Mouse (Mus musculus) intestine, embryonic 15.5 days (tissue): ENCODE results near the gene Birc5. TPM values are rescaled to one million over a fixed set of nuclear protein-coding genes. Genes with fewer than 3 reads are reported as not detected.
"Not testable (repeated sequence)": the region's sequence is repeated elsewhere in the genome, so short reads cannot be mapped to it uniquely, and the experiment has no call there.

Experiments
- ATAC-seq: fragments of 200-750 bp; cut with Nextera tagmentation; 2 replicates; pipeline ENCODE4 v1.8.0; 2017; ENCODE audit warnings: moderate TSS enrichment, moderate library complexity
- H3K27ac ChIP-seq: fragments of 300-500 bp; sonication (generic); 2 replicates; pipeline ENCODE4 v1.5.1; 2015; ENCODE audit warnings: mild to moderate bottlenecking, inconsistent platforms
- H3K27me3 ChIP-seq: fragments of 300-500 bp; sonication (generic); replicated peaks from 2 replicates; pipeline ENCODE4 v1.6.1; 2015; ENCODE audit warnings: inconsistent platforms
- H3K36me3 ChIP-seq: fragments of 300-500 bp; sonication (generic); 2 replicates; pipeline ENCODE4 v1.6.1; 2015; ENCODE audit warnings: inconsistent platforms
- H3K4me1 ChIP-seq: fragments of 300-500 bp; sonication (generic); replicated peaks from 2 replicates; pipeline ENCODE4 v1.6.1; 2015; ENCODE audit warnings: inconsistent platforms
- H3K4me2 ChIP-seq: fragments of 300-500 bp; sonication (generic); replicated peaks from 2 replicates; pipeline ENCODE4 v1.6.1; 2015; ENCODE audit warnings: mild to moderate bottlenecking, inconsistent platforms
- H3K4me3 ChIP-seq: fragments of 300-500 bp; sonication (generic); replicated peaks from 2 replicates; pipeline ENCODE4 v1.5.1; 2015; ENCODE audit warnings: inconsistent platforms
- H3K9ac ChIP-seq: fragments of 300-500 bp; sonication (generic); 2 replicates; pipeline ENCODE4 v1.6.1; 2015; ENCODE audit warnings: inconsistent platforms
- H3K9me3 ChIP-seq: fragments of 300-500 bp; sonication (generic); 2 replicates; pipeline ENCODE4 v1.6.1; 2016; ENCODE audit warnings: inconsistent platforms
- WGBS: fragments of 180-500 bp; shearing (Covaris S2); methylation state at CpG from one replicate; pipeline ENCODE4 v1.1.7; 2015; 5-methylcytosine and 5-hydroxymethylcytosine counted together
- polyA plus RNA-seq: library from polyadenylated mRNA; unstranded; fragments of >200 nt; fragmentation: Nextera tagmentation; extraction: Ambion mirVana; gene quantifications from 2 replicates; pipeline ENCODE4 v1.2.1, GENCODE M21; 2015

Birc5 gene
- 307 and 336 TPM in 2 replicates for polyA plus RNA-seq

DNA sequence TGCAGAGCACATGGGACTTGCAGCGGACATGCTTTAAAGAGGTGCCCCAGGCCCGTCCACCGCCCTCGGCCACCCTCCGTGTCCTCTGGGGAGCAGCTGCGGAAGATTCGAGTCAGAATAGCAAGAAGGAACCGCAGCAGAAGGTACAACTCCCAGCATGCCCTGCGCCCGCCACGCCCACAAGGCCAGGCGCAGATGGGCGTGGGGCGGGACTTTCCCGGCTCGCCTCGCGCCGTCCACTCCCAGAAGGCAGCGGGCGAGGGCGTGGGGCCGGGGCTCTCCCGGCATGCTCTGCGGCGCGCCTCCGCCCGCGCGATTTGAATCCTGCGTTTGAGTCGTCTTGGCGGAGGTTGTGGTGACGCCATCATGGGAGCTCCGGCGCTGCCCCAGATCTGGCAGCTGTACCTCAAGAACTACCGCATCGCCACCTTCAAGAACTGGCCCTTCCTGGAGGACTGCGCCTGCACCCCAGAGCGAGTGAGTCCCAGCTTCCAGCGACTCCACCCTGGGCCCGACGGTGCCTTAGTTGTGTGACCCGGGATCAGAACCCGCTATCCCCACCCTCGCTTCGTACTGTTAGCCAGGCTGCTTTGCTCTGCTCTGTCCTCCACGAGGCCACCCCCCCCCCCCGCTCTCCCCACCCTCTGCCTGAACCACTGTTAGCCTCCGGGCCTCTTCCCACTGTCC, at the start of gene Birc5:
Gene Birc5, plus strand, starts transcription at position 267 of the 687 bp plus-strand sequence.
- H3K4me1 ChIP-seq = peaks cover 23% of the 10 kb centered on the region
- H3K4me3 ChIP-seq = peak within 1 kb of the TSS; percentile 69
- peaks cover 17% of the 10 kb centered on the region for H3K36me3 ChIP-seq
- peak within 1 kb of the TSS; percentile 85 for H3K4me2 ChIP-seq
- under 1% methylated on average over 51 of the region's 51 CpGs for WGBS
- ATAC-seq = peak; percentile 94
- peak within 1 kb of the TSS; percentile 81 for H3K9ac ChIP-seq
- peak within 1 kb of the TSS; percentile 99 for H3K27ac ChIP-seq
- no peaks in the 10 kb centered on the region for H3K27me3 ChIP-seq
- no peaks in the 10 kb centered on the region for H3K9me3 ChIP-seq

DNA sequence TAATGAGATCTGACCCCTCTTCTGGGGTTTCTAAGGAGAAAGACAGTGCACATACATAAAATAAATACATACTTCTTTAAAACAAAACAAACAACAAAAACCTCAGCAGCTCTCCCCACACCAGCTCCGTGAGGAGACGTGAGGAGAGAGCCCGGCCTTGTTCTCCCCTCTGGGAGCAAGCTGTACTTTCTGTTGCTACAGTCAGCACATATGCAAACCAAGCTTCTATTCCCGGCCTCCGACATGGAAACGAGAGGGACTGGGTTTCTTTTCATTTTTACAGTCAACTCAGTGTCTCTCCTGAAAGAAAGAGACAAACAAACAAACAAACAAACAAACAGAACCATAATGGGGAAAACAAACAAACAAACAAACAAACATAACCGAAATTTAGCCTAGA, 49.0 kb upstream of the Birc5 start:
- H3K4me3 ChIP-seq = no peak overlapping the region
- H3K27me3 ChIP-seq = no peaks in the 10 kb centered on the region
- H3K36me3 ChIP-seq = no peaks in the 10 kb centered on the region
- no peak for ATAC-seq
- no peak overlapping the region for H3K9ac ChIP-seq
- H3K27ac ChIP-seq = no peak overlapping the region
- no peak overlapping the region for H3K4me2 ChIP-seq
- peaks cover 14% of the 10 kb centered on the region for H3K4me1 ChIP-seq
- WGBS = 82% methylated on average over 7 of the region's 7 CpGs
- no peaks in the 10 kb centered on the region for H3K9me3 ChIP-seq

DNA sequence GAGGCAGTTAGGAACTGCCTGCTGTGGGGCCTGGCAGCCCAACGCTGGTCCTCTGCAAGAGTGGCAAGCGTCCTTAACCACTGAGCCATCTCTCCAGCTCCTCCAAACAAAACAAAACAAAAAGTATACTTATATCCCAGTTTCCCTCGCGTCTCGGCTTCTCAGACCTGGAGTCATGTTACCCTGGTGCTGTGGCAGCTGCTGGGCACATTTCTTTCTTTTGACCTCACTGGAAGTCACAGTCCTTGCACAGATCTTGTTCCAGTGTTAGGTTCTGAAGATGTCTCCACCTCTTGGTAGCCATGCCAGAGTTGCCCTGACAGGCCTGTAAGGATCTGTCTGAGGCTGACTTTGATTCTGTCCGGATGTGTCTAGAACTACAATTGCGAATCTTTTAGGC, 47.4 kb upstream of the Birc5 start:
- WGBS = 74% methylated on average over 7 of the region's 7 CpGs
- Histone ChIP-seq H3K27me3 (no peaks in the 10 kb centered on the region), H3K4me1 (peaks cover 14% of the 10 kb centered on the region), H3K4me2 (no peak overlapping the region), H3K4me3 (no peak overlapping the region), H3K9ac (no peak overlapping the region), H3K36me3 (no peaks in the 10 kb centered on the region), H3K27ac (no peak overlapping the region), H3K9me3 (no peaks in the 10 kb centered on the region)
- ATAC-seq = no peak

DNA sequence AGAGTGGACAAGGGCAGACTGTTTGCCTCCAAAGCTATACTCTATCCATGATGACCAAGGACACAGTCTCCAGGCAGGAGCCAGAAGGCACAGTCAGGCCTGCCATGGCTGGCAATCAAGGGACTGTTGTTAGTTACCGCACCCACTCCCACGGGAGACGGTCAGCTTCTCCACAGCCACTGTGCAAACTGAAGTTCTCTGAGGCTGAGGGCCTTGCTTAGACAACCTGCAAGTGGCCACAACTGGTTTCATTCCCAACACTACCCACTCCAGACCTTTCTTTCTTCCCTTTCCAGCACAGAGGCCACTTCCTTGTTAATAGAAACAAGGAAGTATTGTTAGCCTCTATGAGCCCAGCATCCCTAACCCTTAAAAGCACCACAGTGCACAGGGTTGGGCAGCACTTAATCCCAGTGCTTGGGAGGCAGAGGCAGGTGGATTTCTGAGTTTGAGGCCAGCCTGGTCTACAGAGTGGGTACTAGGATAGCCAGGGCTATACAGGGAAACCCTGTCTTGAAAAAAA, 45.8 kb upstream of the Birc5 start:
- Histone ChIP-seq H3K27ac (no peak overlapping the region), H3K36me3 (no peaks in the 10 kb centered on the region), H3K9me3 (no peaks in the 10 kb centered on the region), H3K4me2 (no peak overlapping the region), H3K4me3 (no peak overlapping the region), H3K4me1 (peaks cover 4% of the 10 kb centered on the region), H3K9ac (no peak overlapping the region), H3K27me3 (no peaks in the 10 kb centered on the region)
- ATAC-seq = no peak
- WGBS = 87% methylated on average over 3 of the region's 3 CpGs

DNA sequence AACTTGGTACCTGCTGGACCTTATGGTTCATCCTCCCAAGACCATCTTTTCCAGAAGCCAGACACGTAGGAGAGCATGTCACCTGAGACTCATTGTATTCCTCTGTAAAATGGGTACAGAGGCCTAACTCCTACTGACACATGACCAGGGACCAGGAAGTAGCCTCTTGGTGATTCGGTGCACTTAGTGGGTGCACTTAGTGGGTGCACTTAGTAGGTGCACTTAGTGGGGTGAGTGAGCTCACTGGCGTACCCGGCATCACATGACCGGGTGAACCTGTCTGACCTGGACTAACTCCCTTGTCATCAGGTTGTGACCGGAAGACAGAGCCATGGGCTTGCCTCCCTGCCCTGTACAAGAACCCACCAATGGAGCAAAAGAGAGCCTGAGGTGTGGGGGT, 42.3 kb upstream of the Birc5 start:
- Histone ChIP-seq H3K27me3 (no peaks in the 10 kb centered on the region), H3K36me3 (no peaks in the 10 kb centered on the region), H3K4me2 (no peak overlapping the region), H3K27ac (no peak overlapping the region), H3K4me3 (no peak overlapping the region), H3K9ac (no peak overlapping the region), H3K4me1 (peaks cover 19% of the 10 kb centered on the region), H3K9me3 (no peaks in the 10 kb centered on the region)
- no peak for ATAC-seq
- 91% methylated on average over 6 of the region's 6 CpGs for WGBS

DNA sequence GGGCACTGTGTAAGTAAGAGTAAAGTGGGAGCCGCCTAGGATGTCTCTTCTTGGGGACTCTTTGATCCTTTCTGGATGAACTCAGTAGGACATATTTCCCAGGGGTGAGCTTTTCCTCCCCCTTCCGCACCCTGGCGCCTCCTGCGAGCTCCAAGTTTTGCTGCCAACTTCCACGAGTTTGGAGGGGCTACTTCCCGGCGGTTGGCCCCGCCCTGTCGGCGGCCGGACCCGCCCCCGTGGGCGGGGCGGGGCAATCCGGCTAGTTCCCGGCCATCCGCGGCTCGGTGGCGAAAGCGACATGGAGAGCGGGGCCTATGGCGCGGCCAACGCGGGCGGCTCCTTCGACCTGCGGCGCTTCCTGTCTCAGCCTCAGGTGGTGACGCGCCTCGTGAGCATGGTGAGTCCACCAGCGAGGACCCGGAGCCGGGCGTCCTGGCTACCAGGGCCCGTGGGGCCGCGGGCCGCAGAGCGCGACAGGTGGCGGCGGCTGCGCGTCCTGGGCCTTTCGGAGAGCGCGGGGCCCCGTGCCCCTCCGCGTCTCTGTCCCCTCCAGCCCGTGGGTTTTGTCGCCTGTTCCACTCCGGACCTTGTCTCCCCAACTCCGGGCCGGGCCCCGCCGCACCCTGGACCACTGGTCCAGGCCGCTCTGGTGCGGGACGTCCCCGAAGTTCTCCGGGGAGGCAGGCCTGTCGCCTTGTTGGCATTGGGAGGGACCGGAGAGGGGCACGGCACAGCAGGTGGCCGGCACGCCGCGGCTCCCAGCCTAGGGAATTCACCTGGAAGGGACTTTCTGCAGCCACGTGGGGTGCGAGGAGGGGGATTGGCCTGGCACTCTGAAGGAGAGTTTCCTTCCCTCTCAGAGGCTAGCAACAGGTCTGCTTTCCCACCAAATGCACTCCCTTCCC, 39.4 kb upstream of the Birc5 start, which contains the start of the genes Gm20708 and Syngr2:
Gene Gm20708, plus strand, starts transcription at position 262 of the 905 bp plus-strand sequence.
Gene Syngr2, plus strand, starts transcription at position 262 of the 905 bp plus-strand sequence.
- Histone ChIP-seq H3K4me1 (peaks cover 19% of the 10 kb centered on the region), H3K4me2 (peak within 1 kb of the TSS; percentile 95), H3K36me3 (peaks cover 25% of the 10 kb centered on the region), H3K9ac (peak within 1 kb of the TSS; percentile 77), H3K27me3 (no peaks in the 10 kb centered on the region), H3K9me3 (no peaks in the 10 kb centered on the region), H3K27ac (peak within 1 kb of the TSS; percentile 89), H3K4me3 (peak within 1 kb of the TSS; percentile 82)
- WGBS = under 1% methylated on average over 74 of the region's 75 CpGs
- ATAC-seq = peak; percentile 83

DNA sequence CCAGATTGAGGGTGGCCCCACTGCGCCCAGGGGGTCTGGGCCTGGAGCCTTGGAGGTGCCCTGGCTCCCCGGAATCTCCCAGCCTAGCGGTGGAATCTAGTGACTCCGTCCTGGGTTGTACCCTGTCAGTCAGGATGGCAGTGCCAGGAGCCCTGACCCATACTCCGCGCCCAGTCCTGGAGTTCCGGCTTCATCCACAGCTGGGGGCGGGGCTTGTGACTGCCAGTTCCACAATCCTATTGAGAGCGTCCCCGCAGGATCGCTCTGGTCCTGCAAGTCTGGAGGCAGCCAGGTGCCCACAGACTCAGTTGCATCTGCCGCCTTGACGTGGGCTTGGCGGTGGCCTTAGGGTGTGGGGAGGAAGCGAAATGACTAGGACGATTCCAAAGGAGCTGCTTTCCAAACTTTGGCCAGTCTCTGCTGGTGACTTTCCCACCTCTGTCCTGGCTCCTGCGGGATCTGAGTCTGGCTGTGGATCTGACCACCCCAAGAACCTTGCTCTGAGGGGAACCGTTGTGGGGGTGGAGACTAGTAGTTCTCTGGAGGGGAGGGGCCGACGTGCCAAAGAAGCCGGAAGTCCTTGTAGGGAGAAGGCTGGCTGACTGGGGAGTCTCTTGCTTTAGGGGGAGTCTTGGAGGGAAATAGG, 38.5 kb upstream of the Birc5 start:
- under 1% methylated on average over 21 of the region's 21 CpGs for WGBS

DNA sequence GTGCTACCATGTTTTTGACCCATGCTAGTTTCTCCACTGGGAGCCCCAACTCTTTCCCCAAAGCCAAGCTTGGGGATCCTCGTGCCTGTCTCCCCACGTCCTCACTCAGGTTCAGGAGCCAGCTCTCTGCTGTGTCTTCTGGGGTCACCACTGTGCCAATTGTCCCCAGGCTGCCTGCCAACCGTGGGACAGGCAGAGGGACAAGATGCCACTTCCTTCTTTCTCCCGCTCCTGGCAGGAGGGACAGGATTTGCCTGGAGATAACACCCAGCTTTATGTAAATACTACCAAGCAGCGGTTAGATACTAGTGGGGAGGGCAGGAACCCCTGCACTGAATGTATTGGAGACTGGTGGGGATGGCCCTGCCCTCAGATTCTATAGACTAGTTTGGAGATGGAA, 35.2 kb upstream of the Birc5 start:
- WGBS = 61% methylated on average over 5 of the region's 5 CpGs
- no peaks in the 10 kb centered on the region for H3K9me3 ChIP-seq
- 0 out of 2 replicates have a peak overlapping the region, but pooled peaks have one; percentile 13 for H3K27ac ChIP-seq
- no peak for ATAC-seq
- H3K27me3 ChIP-seq = no peaks in the 10 kb centered on the region
- H3K4me1 ChIP-seq = peaks cover 19% of the 10 kb centered on the region
- no peak overlapping the region for H3K4me3 ChIP-seq
- H3K4me2 ChIP-seq = no peak overlapping the region
- H3K36me3 ChIP-seq = peaks cover 42% of the 10 kb centered on the region
- H3K9ac ChIP-seq = no peak overlapping the region

More for the DNA sequence above, 38.5 kb upstream of the Birc5 start:
- Histone ChIP-seq H3K9me3 (no peaks in the 10 kb centered on the region), H3K4me2 (peak overlapping the region; percentile 95), H3K9ac (peak overlapping the region; percentile 77), H3K4me1 (peaks cover 19% of the 10 kb centered on the region), H3K27me3 (no peaks in the 10 kb centered on the region), H3K4me3 (peak overlapping the region; percentile 82), H3K36me3 (peaks cover 31% of the 10 kb centered on the region), H3K27ac (peak overlapping the region; percentile 89)
- peak; percentile 90 for ATAC-seq

DNA sequence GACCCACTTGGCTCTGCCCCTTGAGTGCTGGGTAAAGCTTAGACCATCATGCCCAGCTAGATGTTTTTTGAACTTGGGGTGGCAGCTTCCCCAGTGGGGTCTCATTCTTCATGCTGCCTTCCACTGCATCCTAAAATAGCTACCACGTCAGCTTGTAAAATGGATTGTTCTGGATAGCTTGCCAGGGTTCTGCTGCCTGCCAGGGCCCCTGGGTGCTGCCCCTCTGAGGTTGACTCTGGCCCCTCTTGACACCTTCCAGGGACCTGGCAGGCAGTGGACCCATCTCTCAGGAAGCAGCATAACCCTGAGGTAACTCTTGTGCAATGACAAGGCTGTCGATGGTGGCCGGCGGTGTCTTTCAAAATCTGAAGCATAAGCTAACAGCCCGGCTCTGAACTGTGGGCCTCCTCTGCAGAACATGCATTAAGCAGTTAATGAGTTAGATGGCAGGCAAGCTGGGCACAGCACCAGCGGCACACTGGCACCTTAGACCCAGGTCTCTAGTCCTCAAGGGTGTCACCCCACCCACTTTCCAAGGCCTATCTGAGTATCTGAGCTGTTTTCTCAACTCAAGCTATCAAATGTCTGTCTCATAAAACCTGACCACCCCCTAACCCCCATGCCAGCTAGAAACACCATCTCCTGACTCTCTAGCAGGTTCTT, 34.2 kb upstream of the Birc5 start:
- Histone ChIP-seq H3K27ac (no peak overlapping the region), H3K4me1 (peaks cover 14% of the 10 kb centered on the region), H3K27me3 (no peaks in the 10 kb centered on the region), H3K36me3 (peaks cover 50% of the 10 kb centered on the region), H3K9ac (no peak overlapping the region), H3K4me2 (no peak overlapping the region), H3K9me3 (no peaks in the 10 kb centered on the region), H3K4me3 (no peak overlapping the region)
- no peak for ATAC-seq
- WGBS = 91% methylated on average over 6 of the region's 6 CpGs

DNA sequence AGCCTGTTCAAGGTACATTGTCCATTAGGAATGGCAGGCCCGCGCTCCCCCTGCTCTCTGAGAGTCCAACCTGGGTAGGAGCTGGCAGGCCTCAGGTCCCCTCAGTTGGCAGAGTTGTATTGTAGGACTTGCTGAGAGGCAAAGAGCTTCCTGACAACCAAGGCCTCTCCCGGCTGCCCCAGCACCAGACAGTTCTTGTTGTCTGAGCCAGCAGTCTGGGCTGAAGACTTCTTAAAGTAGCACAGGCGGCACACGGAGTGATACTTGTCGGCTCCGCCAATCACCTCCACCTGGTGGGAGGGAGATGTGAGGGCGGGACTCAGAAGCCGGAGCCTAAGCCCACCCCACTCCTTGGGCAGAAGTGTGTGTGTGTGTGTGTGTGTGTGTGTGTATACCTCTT, 33.2 kb upstream of the Birc5 start:
- 75% methylated on average over 9 of the region's 9 CpGs for WGBS
- not testable (repeated sequence) for H3K27me3 ChIP-seq, H3K9ac ChIP-seq, H3K4me3 ChIP-seq, H3K27ac ChIP-seq, ATAC-seq, H3K9me3 ChIP-seq, H3K4me2 ChIP-seq, H3K4me1 ChIP-seq
- H3K36me3 ChIP-seq = peaks cover 56% of the 10 kb centered on the region

DNA sequence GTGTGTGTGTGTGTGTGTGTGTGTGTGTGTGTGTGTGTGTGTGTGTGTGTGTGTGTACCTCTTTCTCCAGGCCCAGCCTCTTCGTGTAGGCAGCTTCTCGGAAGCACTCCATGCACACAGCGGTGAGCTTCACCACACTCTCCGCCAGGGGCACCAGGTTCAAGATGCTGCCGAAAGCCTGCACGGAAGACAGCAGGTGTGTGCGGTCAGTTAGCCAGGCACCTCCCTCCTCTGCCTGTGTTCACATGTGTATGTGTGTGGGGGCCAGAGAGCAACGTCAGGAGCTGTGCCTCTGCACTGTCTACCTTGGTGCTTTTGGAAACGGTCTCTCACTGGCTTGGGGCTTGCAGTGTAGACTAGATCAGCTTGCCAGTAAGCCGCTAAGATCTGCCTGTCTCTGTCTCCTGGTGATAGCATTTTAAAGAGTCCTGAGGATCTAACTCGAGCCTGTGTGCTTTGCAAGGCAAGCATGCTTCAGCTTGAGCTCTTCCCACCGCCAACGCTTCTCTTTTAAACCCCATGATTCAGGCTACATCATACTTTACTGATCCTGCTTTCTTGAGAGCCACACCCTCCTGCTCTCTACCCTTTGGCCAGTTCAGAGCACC, 32.6 kb upstream of the Birc5 start:
- H3K4me2 ChIP-seq = no peak overlapping the region
- no peak overlapping the region for H3K4me3 ChIP-seq
- no peaks in the 10 kb centered on the region for H3K27me3 ChIP-seq
- WGBS = 82% methylated on average over 13 of the region's 13 CpGs
- no peaks in the 10 kb centered on the region for H3K9me3 ChIP-seq
- H3K4me1 ChIP-seq = peaks cover under 1% of the 10 kb centered on the region; the same call in 1 of the 2 replicates
- no peak overlapping the region for H3K27ac ChIP-seq
- H3K9ac ChIP-seq = no peak overlapping the region
- H3K36me3 ChIP-seq = peaks cover 61% of the 10 kb centered on the region
- no peak for ATAC-seq
